Mouse (Mus musculus): ENCODE data around the gene Agtpbp1.

DNA sequence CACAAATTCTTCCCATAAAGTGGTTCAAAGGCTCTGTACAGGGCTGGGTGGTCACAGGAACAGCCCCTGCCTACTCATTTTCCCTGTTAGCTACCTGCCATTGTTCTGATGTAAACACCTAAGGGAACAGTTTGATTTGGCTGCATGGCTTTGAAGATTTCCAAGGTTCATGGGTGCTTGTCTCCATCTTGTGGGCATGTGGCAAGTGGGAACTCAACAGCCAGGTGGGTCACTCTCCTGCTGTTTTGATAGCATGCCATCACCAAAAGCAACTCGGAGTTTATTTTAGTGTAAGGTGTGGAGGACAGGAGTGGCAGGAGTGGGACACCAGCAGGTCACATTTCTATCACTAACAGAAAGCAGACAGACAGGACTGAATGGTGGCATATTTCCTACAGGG lies 145.3 kb downstream of the Agtpbp1 start:
- TF ChIP-seq POLR2A (IDR thresholded peaks at IDR 0.05; ENCODE audit: insufficient read length, low read depth) (no peak), TCF12 (IDR thresholded peaks at IDR 0.05; ENCODE audit: insufficient read depth, poor library complexity, severe bottlenecking) (no peak), E2F4 (IDR thresholded peaks at IDR 0.05; ENCODE audit: insufficient read depth) (no peak), REST (IDR thresholded peaks at IDR 0.05; ENCODE audit: insufficient read depth, insufficient read length) (no peak), USF1 (IDR thresholded peaks at IDR 0.05; ENCODE audit: low read depth) (no peak), MAX (IDR thresholded peaks at IDR 0.05; ENCODE audit: low read depth) (no peak), CEBPB (IDR thresholded peaks at IDR 0.05; ENCODE audit: insufficient read depth, poor library complexity, severe bottlenecking) (no peak), MYOG (IDR thresholded peaks at IDR 0.05; ENCODE audit: control insufficient read depth in 1 of 3, insufficient read depth in 1 of 3, insufficient read length in 2 of 3, low read depth in 2 of 3) (no peak), POLR2AphosphoS2 (IDR thresholded peaks at IDR 0.05; ENCODE audit: insufficient read length, low read depth) (no peak)
